Mouse (Mus musculus) limb, embryonic 13.5 days (tissue): ENCODE measurements around the gene Snrnp70. TPM values are rescaled to one million over a fixed set of nuclear protein-coding genes. Genes with fewer than 3 reads are reported as not detected.

Source experiments
- ATAC-seq: fragments of 200-750 bp; cut with Nextera tagmentation; 2 replicates; pipeline ENCODE4 v1.8.0; 2017; ENCODE audit warnings: low read depth, moderate number of reproducible peaks, moderate TSS enrichment; ENCODE audit not compliant: low FRiP score
- H3K27ac ChIP-seq: fragments of 300-500 bp; sonication (generic); 2 replicates; pipeline ENCODE4 v1.5.1; 2015; ENCODE audit warnings: inconsistent platforms, mild to moderate bottlenecking, moderate library complexity
- H3K27me3 ChIP-seq: fragments of 300-500 bp; sonication (generic); 2 replicates; pipeline ENCODE4 v1.6.1; 2015; ENCODE audit warnings: mild to moderate bottlenecking, inconsistent platforms
- H3K36me3 ChIP-seq: fragments of 300-500 bp; sonication (generic); 2 replicates; pipeline ENCODE4 v1.6.1; 2015; ENCODE audit warnings: inconsistent platforms, mild to moderate bottlenecking, moderate library complexity
- H3K4me1 ChIP-seq: fragments of 300-500 bp; sonication (generic); 2 replicates; pipeline ENCODE4 v1.6.1; 2015; ENCODE audit warnings: inconsistent platforms
- H3K4me2 ChIP-seq: fragments of 300-500 bp; sonication (generic); replicated peaks from 2 replicates; pipeline ENCODE4 v1.6.1; 2015; ENCODE audit warnings: inconsistent platforms, mild to moderate bottlenecking, moderate library complexity
- H3K4me3 ChIP-seq: fragments of 300-500 bp; sonication (generic); 2 replicates; pipeline ENCODE4 v1.5.1; 2015; ENCODE audit warnings: moderate library complexity, mild to moderate bottlenecking, inconsistent platforms
- H3K9ac ChIP-seq: fragments of 300-500 bp; sonication (generic); 2 replicates; pipeline ENCODE4 v1.6.1; 2015; ENCODE audit warnings: mild to moderate bottlenecking, inconsistent platforms
- H3K9me3 ChIP-seq: fragments of 300-500 bp; sonication (generic); 2 replicates; pipeline ENCODE4 v1.6.1; 2016; ENCODE audit warnings: inconsistent platforms
- WGBS: fragments of 180-500 bp; shearing (Covaris S2); methylation state at CpG from one replicate; pipeline ENCODE4 v1.1.7; 2015; 5-methylcytosine and 5-hydroxymethylcytosine counted together
- polyA plus RNA-seq: library from polyadenylated mRNA; unstranded; fragments of >200 nt; fragmentation: Nextera tagmentation; extraction: Ambion mirVana; gene quantifications from 2 replicates; pipeline ENCODE4 v1.2.1, GENCODE M21; 2015

Gene Snrnp70
- polyA plus RNA-seq, 1 experiment from 2014 or later = 262 TPM

DNA sequence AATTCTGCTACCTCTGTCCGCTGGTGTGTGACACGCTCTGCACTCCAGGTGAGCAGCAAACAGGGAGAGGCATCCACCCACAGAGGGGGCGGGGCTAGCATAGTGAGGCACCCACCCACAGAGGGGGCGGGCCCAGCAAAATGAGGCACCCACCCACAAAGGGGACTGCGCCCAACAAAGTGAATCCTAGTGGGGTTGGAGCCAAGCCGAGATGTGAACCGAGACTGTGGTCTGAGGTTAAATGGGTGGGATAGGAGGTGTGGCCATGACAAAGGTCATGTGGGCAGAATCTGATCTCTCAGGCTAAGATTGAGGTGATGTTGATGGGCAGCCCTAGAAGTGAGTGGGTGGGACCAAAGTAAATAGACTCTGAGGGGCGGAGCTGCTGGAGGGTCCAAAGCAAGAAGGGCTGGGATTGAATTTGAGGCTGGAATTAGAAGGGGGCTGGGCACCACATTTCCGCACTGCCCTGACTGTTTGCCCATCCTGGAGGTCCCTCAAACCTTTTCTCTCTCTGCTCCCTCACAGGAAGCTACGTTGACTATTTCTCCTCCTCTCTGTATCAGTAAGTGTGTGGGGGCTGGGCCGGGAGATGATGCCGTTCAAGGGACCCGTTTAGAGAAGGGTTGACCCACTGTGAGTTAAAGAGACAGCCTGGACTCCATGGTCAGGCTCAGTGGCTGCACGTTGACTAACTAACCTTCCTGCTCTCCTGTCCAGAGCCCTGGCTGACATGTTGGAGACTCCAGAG, 57.2 kb downstream of the Snrnp70 start:
- Histone ChIP-seq H3K4me2 (peak overlapping the region; percentile 96), H3K4me3 (peak overlapping the region; percentile 62), H3K4me1 (peaks cover 54% of the 10 kb centered on the region), H3K36me3 (no peaks in the 10 kb centered on the region), H3K9me3 (no peaks in the 10 kb centered on the region), H3K27me3 (peaks cover 4% of the 10 kb centered on the region; the same call in 1 of the 2 replicates), H3K27ac (no peak overlapping the region), H3K9ac (peak overlapping the region; percentile 75)
- WGBS = 2% methylated on average over 14 of the region's 14 CpGs
- no peak for ATAC-seq

- no peaks in the 10 kb centered on the region for H3K9me3 ChIP-seq
- peak overlapping the region; percentile 62; the same call in 1 of the 2 replicates for H3K4me3 ChIP-seq
- ATAC-seq = no peak
- WGBS = 17% methylated on average over 4 of the region's 4 CpGs
- H3K4me2 ChIP-seq = peak overlapping the region; percentile 96
- H3K27ac ChIP-seq = no peak overlapping the region
- H3K9ac ChIP-seq = no peak overlapping the region
- H3K27me3 ChIP-seq = peaks cover 4% of the 10 kb centered on the region; the same call in 1 of the 2 replicates
- H3K36me3 ChIP-seq = no peaks in the 10 kb centered on the region
- H3K4me1 ChIP-seq = peaks cover 61% of the 10 kb centered on the region
Measured at GRCm38 (mm10) chr7:45337469-45337868, 58.1 kb downstream of the Snrnp70 start.

DNA sequence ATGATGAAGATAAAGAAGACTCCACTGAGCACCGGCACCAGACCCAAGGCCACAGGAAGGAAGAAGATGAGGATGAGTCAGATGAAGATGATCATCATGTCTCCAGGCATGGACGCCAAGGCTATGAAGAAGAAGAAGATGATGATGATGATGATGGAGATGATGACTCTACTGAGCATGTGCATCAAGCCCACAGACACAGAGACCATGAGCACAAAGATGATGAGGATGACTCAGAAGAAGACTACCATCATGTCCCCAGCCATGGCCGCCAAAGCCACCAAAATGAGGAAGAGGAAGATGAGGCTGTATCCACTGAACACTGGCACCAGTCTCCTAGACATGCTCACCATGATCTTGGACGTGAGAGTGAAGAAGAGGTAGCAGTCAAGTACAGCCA, 59.2 kb downstream of the Snrnp70 start:
- Histone ChIP-seq H3K9ac (no peak overlapping the region), H3K9me3 (no peaks in the 10 kb centered on the region), H3K27ac (no peak overlapping the region), H3K4me1 (peaks cover 64% of the 10 kb centered on the region), H3K4me3 (no peak overlapping the region), H3K4me2 (no peak overlapping the region), H3K36me3 (no peaks in the 10 kb centered on the region), H3K27me3 (peaks cover 4% of the 10 kb centered on the region; the same call in 1 of the 2 replicates)
- WGBS = 89% methylated on average over 4 of the region's 4 CpGs
- ATAC-seq = no peak

DNA sequence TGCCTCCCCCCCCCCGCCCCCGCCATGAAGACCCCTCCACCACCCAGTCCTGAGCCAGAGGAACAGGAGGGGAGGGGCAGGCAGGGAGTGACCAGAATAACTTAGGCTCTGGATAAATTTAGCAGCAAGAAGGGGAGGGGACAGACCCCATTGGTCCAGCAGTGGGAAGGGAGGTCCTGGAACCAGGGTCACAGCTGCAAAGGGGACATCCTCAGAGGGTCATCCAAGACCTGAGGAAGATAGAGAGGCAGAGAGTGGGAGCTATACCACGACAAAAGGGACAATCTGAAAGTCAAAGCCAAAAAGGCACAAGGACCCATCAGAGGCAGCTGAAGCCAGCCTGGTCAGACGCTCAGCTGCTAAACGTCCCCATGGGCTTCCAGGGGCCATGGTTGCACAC, 60.5 kb downstream of the Snrnp70 start, which contains the start of gene Hrc:
TSS of gene Hrc (plus strand) at position 235 of the 400 bp plus-strand sequence.
- peak within 1 kb of the TSS; percentile 85 for H3K27ac ChIP-seq
- peak within 1 kb of the TSS; percentile 71 for H3K4me3 ChIP-seq
- no peaks in the 10 kb centered on the region for H3K36me3 ChIP-seq
- H3K9ac ChIP-seq = peak within 1 kb of the TSS; percentile 82; the same call in 1 of the 2 replicates
- peak within 1 kb of the TSS; percentile 89 for H3K4me2 ChIP-seq
- peaks cover 4% of the 10 kb centered on the region; the same call in 1 of the 2 replicates for H3K27me3 ChIP-seq
- 23% methylated on average over 5 of the region's 5 CpGs for whole genome bisulfite sequencing
- H3K4me1 ChIP-seq = peaks cover 53% of the 10 kb centered on the region
- ATAC-seq = no peak
- H3K9me3 ChIP-seq = no peaks in the 10 kb centered on the region

DNA sequence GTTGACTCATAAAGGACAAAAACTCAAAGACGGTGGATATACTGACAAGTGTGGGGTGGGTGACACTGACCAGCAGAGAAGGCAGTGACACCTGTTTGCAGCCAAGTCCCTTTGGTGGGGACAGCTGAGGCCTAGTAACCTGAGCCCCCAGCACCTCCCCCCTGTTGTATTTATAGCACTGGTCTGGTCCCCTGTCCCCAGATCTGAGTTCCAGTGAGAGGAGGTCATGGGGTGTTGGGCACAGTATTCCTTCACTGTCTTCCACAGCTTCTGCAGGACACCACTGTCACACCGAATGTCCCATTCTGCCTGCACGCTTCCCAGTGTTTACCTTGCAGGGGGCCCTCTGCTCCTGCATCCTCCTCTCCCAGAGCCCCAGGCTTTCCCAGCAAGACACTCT, 60.9 kb downstream of the Snrnp70 start:
- peaks cover 50% of the 10 kb centered on the region for H3K4me1 ChIP-seq
- H3K27me3 ChIP-seq = peaks cover 4% of the 10 kb centered on the region; the same call in 1 of the 2 replicates
- H3K9ac ChIP-seq = no peak overlapping the region
- H3K27ac ChIP-seq = no peak overlapping the region
- H3K9me3 ChIP-seq = no peaks in the 10 kb centered on the region
- WGBS = 7% methylated on average over 3 of the region's 3 CpGs
- peak overlapping the region; percentile 89; the same call in 1 of the 2 replicates for H3K4me2 ChIP-seq
- H3K4me3 ChIP-seq = no peak overlapping the region; the same call in 1 of the 2 replicates
- H3K36me3 ChIP-seq = no peaks in the 10 kb centered on the region
- 0 out of 2 replicates have a peak, but pooled peaks have one; percentile 12 for ATAC-seq

DNA sequence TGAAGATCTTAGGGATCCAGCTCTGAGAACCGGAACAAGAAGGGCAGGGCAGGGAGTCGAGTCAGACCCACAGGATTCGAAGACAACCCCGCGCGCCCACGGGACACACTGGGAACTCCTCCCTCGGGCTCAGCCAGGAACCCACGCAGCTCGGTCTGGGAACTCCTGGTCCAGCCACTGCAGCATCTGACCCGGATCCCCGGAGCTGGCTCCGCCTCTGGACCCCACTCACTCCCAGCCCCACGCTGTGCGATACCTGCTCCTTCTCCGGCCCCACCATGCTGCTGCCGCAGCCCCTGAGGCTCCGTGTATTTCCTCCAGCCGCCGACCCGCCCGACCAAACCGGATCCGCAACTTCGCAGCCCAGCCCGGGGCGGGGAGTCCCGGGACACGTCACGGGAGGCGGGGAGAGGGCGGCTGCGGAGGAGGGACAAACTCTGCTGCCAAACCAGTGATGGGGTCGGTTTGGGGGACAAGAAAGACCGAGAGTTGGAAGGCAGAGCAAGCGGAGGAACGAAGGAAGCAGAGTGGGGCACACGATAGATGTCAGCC, 62.0 kb downstream of the Snrnp70 start, which contains the start of gene Trpm4:
TSS of gene Trpm4 (minus strand) at position 350 of the 552 bp plus-strand sequence.
- Histone ChIP-seq H3K4me1 (peaks cover 41% of the 10 kb centered on the region), H3K36me3 (no peaks in the 10 kb centered on the region), H3K27ac (peak within 1 kb of the TSS; percentile 85), H3K27me3 (peaks cover 4% of the 10 kb centered on the region; the same call in 1 of the 2 replicates), H3K9ac (peak within 1 kb of the TSS; percentile 82), H3K4me3 (peak within 1 kb of the TSS; percentile 71), H3K4me2 (peak within 1 kb of the TSS; percentile 89), H3K9me3 (no peaks in the 10 kb centered on the region)
- ATAC-seq = peak; percentile 81
- WGBS = 0% methylated on average over 38 of the region's 38 CpGs

DNA sequence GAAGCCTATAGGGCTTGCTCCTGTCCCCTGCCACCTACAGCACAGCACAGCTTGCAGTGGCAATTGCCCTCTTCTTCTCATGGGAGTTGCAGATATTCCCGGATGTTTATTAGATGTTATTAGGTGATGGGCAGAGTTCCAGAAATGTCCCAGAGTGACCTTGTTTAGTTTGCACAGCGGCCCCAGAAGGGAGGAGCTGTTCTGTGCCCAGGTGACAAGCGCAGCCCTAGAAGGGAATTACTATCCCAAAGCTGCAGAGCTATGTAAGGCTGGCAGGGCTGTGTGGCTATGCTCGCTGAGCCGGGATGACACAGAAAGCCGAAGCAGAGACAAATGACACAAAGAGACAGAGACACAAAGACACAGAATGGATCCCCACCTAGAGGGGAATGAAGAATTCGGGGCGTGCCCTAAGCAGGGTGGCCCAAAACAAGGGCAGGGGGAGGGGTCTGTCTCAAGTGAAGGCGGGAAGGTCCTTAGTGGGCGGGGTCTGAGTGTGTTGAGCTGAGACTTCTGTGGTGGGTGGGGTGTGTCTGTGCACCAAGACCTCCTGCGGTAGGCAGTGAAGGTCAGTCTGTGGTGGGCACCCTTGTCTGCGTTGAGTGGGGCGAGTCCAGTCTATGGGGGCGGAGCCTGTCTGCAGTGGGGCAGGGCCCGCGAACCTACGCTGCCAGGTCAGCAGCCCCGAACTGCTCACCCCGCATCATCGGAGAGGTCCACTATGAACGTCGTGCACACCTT, 62.7 kb downstream of the Snrnp70 start:
- H3K9me3 ChIP-seq = no peaks in the 10 kb centered on the region
- peak overlapping the region; percentile 82 for H3K9ac ChIP-seq
- H3K27me3 ChIP-seq = no peaks in the 10 kb centered on the region
- H3K27ac ChIP-seq = peak overlapping the region; percentile 85
- peaks cover 35% of the 10 kb centered on the region for H3K4me1 ChIP-seq
- no peaks in the 10 kb centered on the region for H3K36me3 ChIP-seq
- peak overlapping the region; percentile 71 for H3K4me3 ChIP-seq
- peak overlapping the region; percentile 89 for H3K4me2 ChIP-seq
- ATAC-seq = peak; percentile 71
- 4% methylated on average over 22 of the region's 22 CpGs for WGBS

- WGBS = 74% methylated on average over 6 of the region's 6 CpGs
- H3K9me3 ChIP-seq = no peaks in the 10 kb centered on the region
- H3K4me2 ChIP-seq = no peak overlapping the region
- H3K36me3 ChIP-seq = peaks cover 12% of the 10 kb centered on the region
- H3K4me1 ChIP-seq = peaks cover 32% of the 10 kb centered on the region
- no peak overlapping the region for H3K9ac ChIP-seq
- H3K27ac ChIP-seq = no peak overlapping the region
- no peaks in the 10 kb centered on the region for H3K27me3 ChIP-seq
- no peak for ATAC-seq
- no peak overlapping the region for H3K4me3 ChIP-seq
Measured at GRCm38 (mm10) chr7:45331502-45331901, 64.0 kb downstream of the Snrnp70 start.

- no peak overlapping the region for H3K4me2 ChIP-seq
- 75% methylated on average over 13 of the region's 13 CpGs for WGBS
Measured at GRCm38 (mm10) chr7:45328841-45329475, 66.6 kb downstream of the Snrnp70 start.

More at GRCm38 (mm10) chr7:45328841-45329475, 66.6 kb downstream of the Snrnp70 start:
- H3K4me3 ChIP-seq = no peak overlapping the region
- ATAC-seq = no peak
- no peak overlapping the region for H3K9ac ChIP-seq
- H3K36me3 ChIP-seq = peaks cover 34% of the 10 kb centered on the region
- H3K27me3 ChIP-seq = no peaks in the 10 kb centered on the region
- H3K27ac ChIP-seq = peak overlapping the region; percentile 10; the same call in 1 of the 2 replicates
- peaks cover 17% of the 10 kb centered on the region for H3K4me1 ChIP-seq
- no peaks in the 10 kb centered on the region for H3K9me3 ChIP-seq
